19 mouse cellular contexts compared by ENCODE assay signal in genomic region chr7:30943909-30944635, GRCm38 (mm10). TPM values are rescaled to one million over a fixed set of nuclear protein-coding genes. Genes with fewer than 3 reads are reported as not detected.
DNase-seq lines count a peak whose midpoint lies in the region; ATAC-seq lines count a peak whose summit lies in the region.
"Had no signal": no experiment of that assay in that cellular context is flagged by ENCODE, and none has a peak within 500 bp of the region (broad histone marks: within the 10 kb centered on the region; RNA-seq: fewer than 3 reads in every experiment).

Hamp (minus strand) TSS chr7:30944032.

- intact Hi-C loops in heart, postnatal 10 days (cut with DNase I) = no loop called here
- intact Hi-C loops in heart, postnatal 36 days (cut with DNase I) = no loop called here
- intact Hi-C loops in left cerebral cortex, postnatal 36 days (cut with DNase I) = no loop called here

- no peak for DNase-seq in heart, adult 8-10 months (ENCODE audit: low spot score)
- DNase-seq in heart, postnatal 10 days = no peak
- DNase-seq in liver, embryonic 13.5 days = no peak
- no peak for DNase-seq in heart, postnatal 36 days
- no peak for DNase-seq in left cerebral cortex, postnatal 36 days (ENCODE audit: low spot score in 2 of 2)
- DNase-seq: gastrocnemius, postnatal 25 days; spleen, adult 18-20 months had no signal

- WGBS in liver, embryonic 13.5 days (ENCODE audit: insufficient replicate concordance) = 55% methylated on average over 9 of the region's 9 CpGs
- WGBS in liver, embryonic 12.5 days (ENCODE audit: insufficient replicate concordance) = 48% methylated on average over 9 of the region's 9 CpGs
- WGBS in liver, embryonic 16.5 days (ENCODE audit: insufficient replicate concordance) = 51% methylated on average over 9 of the region's 9 CpGs

- no peaks in the 10 kb centered on the region for H3K9me3 ChIP-seq in liver, embryonic 13.5 days (replicated peaks)
- no peaks in the 10 kb centered on the region for H3K9me3 ChIP-seq in liver, embryonic 12.5 days (replicated peaks)
- no peaks in the 10 kb centered on the region for H3K9me3 ChIP-seq in liver, embryonic 16.5 days (replicated peaks; ENCODE audit: control insufficient read depth, low read length)
- H3K9me3 ChIP-seq: embryonic facial prominence, embryonic 15.5 days; kidney, embryonic 15.5 days had no signal

- no peak within 1 kb of the TSS for H3K4me2 ChIP-seq in liver, embryonic 13.5 days
- no peak within 1 kb of the TSS for H3K4me2 ChIP-seq in liver, embryonic 12.5 days
- H3K4me2 ChIP-seq in liver, embryonic 16.5 days (ENCODE audit: low read depth, low read length) = no peak within 1 kb of the TSS
- H3K4me2 ChIP-seq: embryonic facial prominence, embryonic 15.5 days; kidney, embryonic 15.5 days had no signal

- 0 out of 2 replicates have a peak, but pooled peaks have one; percentile 27 for ATAC-seq in liver, embryonic 13.5 days (ENCODE audit: low read depth)
- no peak for ATAC-seq in liver, embryonic 12.5 days
- ATAC-seq in liver, embryonic 16.5 days (ENCODE audit: low read depth) = peak; percentile 35
- ATAC-seq: midbrain, embryonic 16.5 days had no signal

- peaks cover 17% of the 10 kb centered on the region for H3K36me3 ChIP-seq in liver, embryonic 13.5 days
- peaks cover 23% of the 10 kb centered on the region for H3K36me3 ChIP-seq in liver, embryonic 12.5 days
- peaks cover 4% of the 10 kb centered on the region for H3K36me3 ChIP-seq in liver, embryonic 16.5 days (ENCODE audit: control insufficient read depth, insufficient read depth)

- H3K4me1 ChIP-seq in liver, embryonic 13.5 days (replicated peaks) = 0 out of 2 replicates have a peak, but pooled peaks cover 4% of the 10 kb centered on the region
- H3K4me1 ChIP-seq in liver, embryonic 12.5 days = no peaks in the 10 kb centered on the region
- no peaks in the 10 kb centered on the region for H3K4me1 ChIP-seq in liver, embryonic 16.5 days (ENCODE audit: control insufficient read depth, low read depth, low read length)
- H3K4me1 ChIP-seq: embryonic facial prominence, embryonic 15.5 days; kidney, embryonic 15.5 days had no signal

- H3K4me3 ChIP-seq in liver, embryonic 13.5 days (replicated peaks) = no peak within 1 kb of the TSS
- no peak within 1 kb of the TSS for H3K4me3 ChIP-seq in liver, embryonic 12.5 days
- no peak within 1 kb of the TSS for H3K4me3 ChIP-seq in liver, embryonic 16.5 days (ENCODE audit: low read depth, low read length)
- H3K4me3 ChIP-seq: embryonic facial prominence, embryonic 15.5 days; kidney, embryonic 15.5 days; layer of hippocampus, adult 2 months had no signal

- H3K27me3 ChIP-seq in liver, embryonic 13.5 days = no peaks in the 10 kb centered on the region
- H3K27me3 ChIP-seq in liver, embryonic 12.5 days (replicated peaks) = no peaks in the 10 kb centered on the region
- H3K27me3 ChIP-seq in liver, embryonic 16.5 days (ENCODE audit: control insufficient read depth, insufficient read depth, low read depth, low read length) = no peaks in the 10 kb centered on the region
- H3K27me3 ChIP-seq: embryonic facial prominence, embryonic 15.5 days; kidney, embryonic 15.5 days had no signal

- no peak within 1 kb of the TSS for H3K27ac ChIP-seq in liver, embryonic 13.5 days
- no peak within 1 kb of the TSS for H3K27ac ChIP-seq in liver, embryonic 12.5 days
- H3K27ac ChIP-seq in liver, embryonic 16.5 days (ENCODE audit: low read length) = no peak within 1 kb of the TSS
- H3K27ac ChIP-seq: embryonic facial prominence, embryonic 15.5 days; kidney, embryonic 15.5 days; layer of hippocampus, adult 2 months had no signal

- H3K9ac ChIP-seq in liver, embryonic 13.5 days = no peak within 1 kb of the TSS
- no peak within 1 kb of the TSS for H3K9ac ChIP-seq in liver, embryonic 12.5 days
- H3K9ac ChIP-seq in liver, embryonic 16.5 days (ENCODE audit: low read depth, low read length) = no peak within 1 kb of the TSS
- H3K9ac ChIP-seq: embryonic facial prominence, embryonic 15.5 days; kidney, embryonic 15.5 days had no signal

RNA-seq across cellular contexts. Expression of gene Hamp, which starts in this region (rescaled TPM):
- total RNA-seq in heart, adult 8-10 months (2022) = 10 to 100 TPM in 3 of 4 experiments, 1 to 10 TPM in 1; 9.3 to 31.5 (median 13.6) TPM
- total RNA-seq in heart, postnatal 10 days (2021) = 1 to 10 TPM; 5.2 to 6.6 TPM
- 2.0 and 3.7 TPM in 2 replicates for polyA plus RNA-seq in liver, embryonic 13.5 days (2015; fragmentation: Nextera tagmentation; extraction: Ambion mirVana)
- 0.38 TPM in 1 of 2 replicates, not detected in the other for polyA plus RNA-seq in liver, embryonic 12.5 days (2016; fragmentation: Nextera tagmentation; extraction: Ambion mirVana)
- total RNA-seq in heart, postnatal 36 days (2021) = 10 to 100 TPM; 20.2 to 36.3 TPM
- 10.4 and 17.5 TPM in 2 replicates for polyA plus RNA-seq in liver, embryonic 16.5 days (2015; fragmentation: Nextera tagmentation; extraction: Ambion mirVana)
- total RNA-seq in left cerebral cortex, postnatal 36 days (2021) = not detected
- total RNA-seq: gastrocnemius, postnatal 25 days; layer of hippocampus, adult 2 months; megakaryocyte progenitor cell, adult 5-6 weeks had no signal
- polyA plus RNA-seq: embryonic facial prominence, embryonic 15.5 days; forebrain, embryonic 11.5 days; heart, embryonic 16.5 days; kidney, embryonic 15.5 days; limb, embryonic 11.5 days; lung, embryonic 16.5 days; midbrain, embryonic 16.5 days; stomach, embryonic 14.5 days had no signal

Comparison
In these comparisons a context has a peak if more than half of its experiments do, and no peak if none do; other contexts are left out.
1. RNA of gene Hamp (total RNA-seq): 20.2 to 36.3 TPM in heart, postnatal 36 days, 9.3 to 31.5 TPM in heart, adult 8-10 months and 5.2 to 6.6 TPM in heart, postnatal 10 days; not detected in left cerebral cortex, postnatal 36 days; every median in the first group is over 4 times any median in the second.